ENCODE assay signal across 10 mouse cellular contexts in genomic region chr19:4618183-4618582, GRCm38 (mm10). TPM values are rescaled to one million over a fixed set of nuclear protein-coding genes. Genes with fewer than 3 reads are reported as not detected.
DNase-seq lines count a peak whose midpoint lies in the region; ATAC-seq and TF ChIP-seq lines count a peak whose summit lies in the region.
"Had no signal": no experiment of that assay in that cellular context is flagged by ENCODE, and none has a peak within 500 bp of the region (broad histone marks: within the 10 kb centered on the region; RNA-seq: fewer than 3 reads in every experiment).

No protein-coding gene starts in this region.

- H3K4me2 ChIP-seq in heart, embryonic 12.5 days, result no peak overlapping the region
- no peak overlapping the region for H3K4me2 ChIP-seq in limb, embryonic 14.5 days (replicated peaks; ENCODE audit: low read depth, low read length, severe bottlenecking)
- no peak overlapping the region for H3K4me2 ChIP-seq in stomach, postnatal 0 days (replicated peaks; ENCODE audit: low read depth)
- H3K4me2 ChIP-seq: embryonic facial prominence, embryonic 15.5 days had no signal

- no peak for TF ChIP-seq EP300 in heart, adult 2 months (IDR thresholded peaks at IDR 0.05; ENCODE audit: insufficient read depth, low read depth, low read length)
- TF ChIP-seq EP300 in stomach, postnatal 0 days (optimal IDR thresholded peaks at IDR 0.05), result no peak

- TF ChIP-seq CTCF in heart, adult 2 months (IDR thresholded peaks at IDR 0.05), result peak; percentile 27
- TF ChIP-seq CTCF in stomach, postnatal 0 days (IDR thresholded peaks at IDR 0.05; ENCODE audit: low read depth), result peak; percentile 68

- no peak overlapping the region for H3K27ac ChIP-seq in heart, adult 2 months
- H3K27ac ChIP-seq in heart, embryonic 12.5 days (ENCODE audit: poor library complexity, severe bottlenecking), result no peak overlapping the region
- H3K27ac ChIP-seq in limb, embryonic 14.5 days (replicated peaks; ENCODE audit: low read depth, low read length), result no peak overlapping the region
- H3K27ac ChIP-seq in stomach, postnatal 0 days (replicated peaks), result no peak overlapping the region
- H3K27ac ChIP-seq: embryonic facial prominence, embryonic 15.5 days had no signal

- no peaks in the 10 kb centered on the region for H3K79me2 ChIP-seq in heart, adult 2 months (replicated peaks; ENCODE audit: control insufficient read depth, insufficient read depth, low read length)

- intact Hi-C loops in heart, adult 2 months (cut with DNase I), result no loop called here

- no peaks in the 10 kb centered on the region for H3K36me3 ChIP-seq in heart, adult 2 months (ENCODE audit: control insufficient read depth, insufficient read depth, low read length)
- peaks cover 35% of the 10 kb centered on the region for H3K36me3 ChIP-seq in heart, embryonic 12.5 days
- peaks cover 41% of the 10 kb centered on the region for H3K36me3 ChIP-seq in limb, embryonic 14.5 days (ENCODE audit: control insufficient read depth, insufficient read depth, low read length)
- peaks cover 12% of the 10 kb centered on the region; the same call in 1 of the 2 replicates for H3K36me3 ChIP-seq in stomach, postnatal 0 days (ENCODE audit: control insufficient read depth, insufficient read depth, low read length)

- no peaks in the 10 kb centered on the region for H3K9me3 ChIP-seq in heart, embryonic 12.5 days (replicated peaks)
- H3K9me3 ChIP-seq in limb, embryonic 14.5 days (ENCODE audit: control insufficient read depth, low read length), result no peaks in the 10 kb centered on the region
- H3K9me3 ChIP-seq in stomach, postnatal 0 days (ENCODE audit: control insufficient read depth, low read length), result no peaks in the 10 kb centered on the region
- H3K9me3 ChIP-seq: embryonic facial prominence, embryonic 15.5 days had no signal

- no peak for DNase-seq in heart, adult 2 months
- DNase-seq in right cerebral cortex, postnatal 14 days, result peak; percentile 58
- no peak for DNase-seq in right cerebral cortex, postnatal 25 days
- peak; percentile 21 for DNase-seq in limb, embryonic 14.5 days (ENCODE audit: low spot score)
- DNase-seq in stomach, postnatal 0 days (ENCODE audit: low spot score), result peak; percentile 50
- no peak for DNase-seq in ovary, adult 18-20 months (ENCODE audit: low spot score)
- no peak for DNase-seq in spleen, postnatal 10 days (ENCODE audit: low spot score in 2 of 2)
- DNase-seq: adrenal gland, postnatal 10 days had no signal

- no peaks in the 10 kb centered on the region for H3K27me3 ChIP-seq in heart, adult 2 months (ENCODE audit: control insufficient read depth, insufficient read depth, low read length)
- H3K27me3 ChIP-seq in heart, embryonic 12.5 days (replicated peaks), result no peaks in the 10 kb centered on the region; the same call in 1 of the 2 replicates
- no peaks in the 10 kb centered on the region for H3K27me3 ChIP-seq in limb, embryonic 14.5 days (ENCODE audit: control insufficient read depth, insufficient read depth, low read length)
- no peaks in the 10 kb centered on the region for H3K27me3 ChIP-seq in stomach, postnatal 0 days (ENCODE audit: control insufficient read depth, insufficient read depth, low read length)
- H3K27me3 ChIP-seq: embryonic facial prominence, embryonic 15.5 days had no signal

- peaks cover 2% of the 10 kb centered on the region; the same call in 1 of the 2 replicates for H3K4me1 ChIP-seq in heart, adult 2 months (ENCODE audit: control insufficient read depth, insufficient read depth, low read length)
- H3K4me1 ChIP-seq in heart, embryonic 12.5 days (replicated peaks), result peaks cover 25% of the 10 kb centered on the region
- peaks cover 12% of the 10 kb centered on the region; the same call in 1 of the 2 replicates for H3K4me1 ChIP-seq in limb, embryonic 14.5 days (ENCODE audit: control insufficient read depth, insufficient read depth, low read length)
- H3K4me1 ChIP-seq in stomach, postnatal 0 days (replicated peaks; ENCODE audit: control insufficient read depth, insufficient read depth), result 0 out of 2 replicates have a peak, but pooled peaks cover 2% of the 10 kb centered on the region

- no peak overlapping the region for H3K4me3 ChIP-seq in heart, adult 2 months
- no peak overlapping the region for H3K4me3 ChIP-seq in heart, embryonic 12.5 days
- H3K4me3 ChIP-seq in limb, embryonic 14.5 days (replicated peaks; ENCODE audit: low read length), result no peak overlapping the region
- no peak overlapping the region for H3K4me3 ChIP-seq in stomach, postnatal 0 days (ENCODE audit: low read depth, low read length)
- H3K4me3 ChIP-seq: embryonic facial prominence, embryonic 15.5 days had no signal

- ATAC-seq in heart, embryonic 12.5 days (ENCODE audit: insufficient number of reproducible peaks, low FRiP score), result no peak
- no peak for ATAC-seq in limb, embryonic 14.5 days (ENCODE audit: low FRiP score, low read depth)
- ATAC-seq in stomach, postnatal 0 days (ENCODE audit: low FRiP score, low TSS enrichment), result no peak

- TF ChIP-seq POLR2A in heart, adult 2 months (IDR thresholded peaks at IDR 0.05; ENCODE audit: insufficient read depth, low read depth, low read length), result no peak
- no peak for TF ChIP-seq POLR2A in limb, embryonic 14.5 days (IDR thresholded peaks at IDR 0.05; ENCODE audit: borderline replicate concordance, extremely low read depth, insufficient read depth, insufficient read length)

- WGBS in heart, adult 2 months, result 40% methylated on average over 18 of the region's 18 CpGs
- 35% methylated on average over 18 of the region's 18 CpGs for WGBS in heart, embryonic 12.5 days
- WGBS in limb, embryonic 14.5 days, result 34% methylated on average over 18 of the region's 18 CpGs
- 28% methylated on average over 18 of the region's 18 CpGs for WGBS in stomach, postnatal 0 days

- no peak overlapping the region for H3K9ac ChIP-seq in heart, adult 2 months (ENCODE audit: low read depth, low read length)
- no peak overlapping the region for H3K9ac ChIP-seq in heart, embryonic 12.5 days
- H3K9ac ChIP-seq in limb, embryonic 14.5 days (ENCODE audit: low read depth, low read length, severe bottlenecking), result no peak overlapping the region
- no peak overlapping the region for H3K9ac ChIP-seq in stomach, postnatal 0 days (ENCODE audit: low read length)
- H3K9ac ChIP-seq: embryonic facial prominence, embryonic 15.5 days had no signal

RNA-seq across cellular contexts. Expression of gene Lrfn4, which starts 2.7 kb away (rescaled TPM):
- 1 to 10 TPM; 7.7 to 9.4 TPM for total RNA-seq in heart, adult 2 months (2021)
- 12.4 and 15.3 TPM in 2 replicates for polyA plus RNA-seq in heart, adult 2 months (2012; rRNA removed)
- polyA plus RNA-seq in heart, embryonic 12.5 days (2016; fragmentation: Nextera tagmentation; extraction: Ambion mirVana), result 7.6 and 8.0 TPM in 2 replicates
- polyA plus RNA-seq in limb, embryonic 14.5 days (2012; rRNA removed), result 49.0 and 75.9 TPM in 2 replicates
- 9.5 and 12.8 TPM in 2 replicates for polyA plus RNA-seq in limb, embryonic 14.5 days (2014; fragmentation: Nextera tagmentation; extraction: Ambion mirVana)
- 4.3 and 5.0 TPM in 2 replicates for polyA plus RNA-seq in stomach, postnatal 0 days (2015; fragmentation: Nextera tagmentation; extraction: Ambion mirVana)

RNA-seq across cellular contexts. Expression of gene Rce1, which starts 7.3 kb away (rescaled TPM):
- 1 to 10 TPM; 7.1 to 8.7 TPM for total RNA-seq in heart, adult 2 months (2021)
- 35.7 and 37.3 TPM in 2 replicates for polyA plus RNA-seq in heart, adult 2 months (2012; rRNA removed)
- 36.5 and 38.3 TPM in 2 replicates for polyA plus RNA-seq in heart, embryonic 12.5 days (2016; fragmentation: Nextera tagmentation; extraction: Ambion mirVana)
- 90.2 and 145 TPM in 2 replicates for polyA plus RNA-seq in limb, embryonic 14.5 days (2012; rRNA removed)
- 61.5 and 66.1 TPM in 2 replicates for polyA plus RNA-seq in limb, embryonic 14.5 days (2014; fragmentation: Nextera tagmentation; extraction: Ambion mirVana)
- polyA plus RNA-seq in stomach, postnatal 0 days (2015; fragmentation: Nextera tagmentation; extraction: Ambion mirVana), result 46.4 and 49.4 TPM in 2 replicates

Comparison
In these comparisons a context has a peak if more than half of its experiments do, and no peak if none do; other contexts are left out.
1. DNase-seq: peak in right cerebral cortex, postnatal 14 days (single experiment), limb, embryonic 14.5 days (single experiment) and stomach, postnatal 0 days (single experiment); none in heart, adult 2 months (0 of 2), right cerebral cortex, postnatal 25 days (single experiment), ovary, adult 18-20 months (single experiment) and spleen, postnatal 10 days (0 of 2).